Mouse (Mus musculus) heart, adult 11 months (tissue): ENCODE results near the gene Esyt1.
A peak's percentile ranks its signal among the peaks of the same experiment; 100 is the strongest.

Source experiments
- DNase-seq: peaks from one replicate; pipeline ENCODE4 v3.0.0; 2022

The Esyt1 gene

DNA sequence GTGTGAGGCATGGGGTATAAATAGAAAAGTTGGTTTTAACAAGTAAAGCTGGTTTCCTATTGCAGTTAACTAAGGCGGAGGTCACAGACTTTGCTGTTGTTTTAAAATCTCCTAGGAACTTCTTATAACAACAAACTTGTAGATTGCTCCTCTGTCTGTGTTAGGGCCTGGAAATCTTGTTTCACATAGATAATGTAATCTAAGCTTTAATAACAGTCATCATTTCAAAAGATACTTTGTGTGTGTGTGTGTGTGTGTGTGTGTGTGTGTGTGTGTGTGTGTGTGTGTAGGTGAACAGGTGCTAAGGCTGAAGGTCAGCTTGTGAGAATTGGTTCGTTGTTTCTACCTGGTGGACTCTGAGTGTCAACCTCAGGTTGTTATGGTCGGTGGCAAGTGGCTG, 21.7 kb downstream of the Esyt1 start:
- no peak for DNase-seq

DNA sequence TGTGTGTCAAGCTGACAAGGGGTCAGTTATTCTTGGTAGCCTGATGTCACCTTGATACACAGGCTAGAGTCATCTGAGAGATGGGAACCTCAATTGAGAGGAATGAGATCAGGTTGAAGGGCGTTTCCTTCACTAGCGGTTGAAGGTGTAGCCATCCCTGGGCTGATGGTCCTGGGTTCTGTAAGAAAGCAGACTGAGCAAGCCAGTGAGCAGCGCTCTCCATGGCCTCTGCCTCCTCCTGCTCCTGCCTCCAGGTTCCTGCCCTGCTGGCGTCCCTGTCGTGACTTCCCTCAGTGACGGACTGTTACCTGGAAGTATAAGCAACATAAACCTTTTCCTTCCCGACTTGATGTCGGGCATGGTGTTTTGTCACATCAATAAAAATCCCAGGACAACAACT, 22.1 kb downstream of the Esyt1 start:
- DNase-seq: peak; percentile 90

DNA sequence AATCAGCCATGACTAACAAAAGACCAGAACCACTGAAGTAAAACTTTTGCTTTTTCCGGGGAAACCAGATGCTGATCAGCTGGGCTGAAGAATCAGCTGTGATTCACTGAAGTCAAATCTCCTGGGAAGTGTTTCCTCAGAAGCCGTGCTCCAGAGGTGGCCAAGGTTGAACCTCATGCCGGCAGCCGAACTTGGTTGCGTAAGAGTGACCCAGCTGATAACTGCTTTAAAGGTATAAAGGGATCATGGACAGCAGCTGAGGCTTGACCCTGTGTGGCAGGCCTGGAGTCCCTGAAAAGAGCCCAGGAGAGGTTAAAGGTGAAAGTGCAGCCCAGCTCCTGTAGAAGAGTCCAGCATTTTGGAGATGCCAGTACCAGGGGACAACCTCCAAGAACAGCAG, 23.3 kb downstream of the Esyt1 start:
- peak; percentile 97 for DNase-seq

DNA sequence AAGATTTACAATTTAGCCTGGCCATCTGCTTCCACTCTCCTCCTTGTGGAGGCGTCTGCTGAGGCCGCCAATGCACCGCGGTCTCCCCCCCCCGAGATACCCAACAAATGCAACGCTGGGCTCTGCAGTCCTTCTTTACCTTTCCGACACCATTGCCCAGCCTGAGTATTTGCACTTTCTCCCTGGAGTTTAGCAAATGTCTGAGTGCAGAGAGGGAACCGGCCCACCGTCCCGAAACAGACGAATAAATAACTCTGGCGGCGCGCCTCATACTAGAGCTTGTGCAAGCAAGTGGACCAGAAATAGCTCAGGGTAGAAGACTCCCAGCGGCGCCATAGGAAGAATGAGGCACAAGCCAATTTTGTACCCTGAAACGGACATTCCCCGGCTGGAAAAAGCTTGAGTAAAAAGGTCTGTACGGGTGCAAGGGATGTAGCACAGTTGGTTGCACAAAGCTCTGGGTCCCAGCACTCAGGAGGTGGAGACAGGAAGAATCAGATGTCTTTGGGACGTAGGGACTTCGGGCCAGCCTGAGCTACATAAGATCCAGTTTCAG, 26.5 kb downstream of the Esyt1 start:
- peak; percentile 98 for DNase-seq

DNA sequence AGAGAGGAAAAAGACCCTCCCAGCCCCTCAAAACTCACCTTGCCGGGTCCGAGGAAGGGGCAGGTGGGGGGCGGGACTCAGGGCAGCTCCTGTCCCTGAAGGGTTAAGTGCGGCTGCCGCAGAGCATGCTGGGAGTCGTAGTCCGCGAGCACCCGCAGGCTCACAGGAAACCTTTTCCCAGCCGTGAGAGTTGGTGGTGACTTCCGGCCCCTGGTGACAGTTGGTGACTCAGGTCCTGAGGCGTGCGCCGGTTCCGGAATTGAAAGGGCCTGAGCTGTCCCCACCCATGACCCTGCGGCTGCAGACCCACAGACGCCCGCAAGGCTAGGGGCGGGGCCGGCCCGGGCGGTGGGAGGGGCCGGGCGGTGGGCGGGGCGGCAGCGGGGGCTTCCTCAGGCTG, 27.1 kb downstream of the Esyt1 start, which contains the start of gene Myl6b:
TSS of gene Myl6b (minus strand) at position 96 of the 400 bp plus-strand sequence.
- peak; percentile 100 for DNase-seq

DNA sequence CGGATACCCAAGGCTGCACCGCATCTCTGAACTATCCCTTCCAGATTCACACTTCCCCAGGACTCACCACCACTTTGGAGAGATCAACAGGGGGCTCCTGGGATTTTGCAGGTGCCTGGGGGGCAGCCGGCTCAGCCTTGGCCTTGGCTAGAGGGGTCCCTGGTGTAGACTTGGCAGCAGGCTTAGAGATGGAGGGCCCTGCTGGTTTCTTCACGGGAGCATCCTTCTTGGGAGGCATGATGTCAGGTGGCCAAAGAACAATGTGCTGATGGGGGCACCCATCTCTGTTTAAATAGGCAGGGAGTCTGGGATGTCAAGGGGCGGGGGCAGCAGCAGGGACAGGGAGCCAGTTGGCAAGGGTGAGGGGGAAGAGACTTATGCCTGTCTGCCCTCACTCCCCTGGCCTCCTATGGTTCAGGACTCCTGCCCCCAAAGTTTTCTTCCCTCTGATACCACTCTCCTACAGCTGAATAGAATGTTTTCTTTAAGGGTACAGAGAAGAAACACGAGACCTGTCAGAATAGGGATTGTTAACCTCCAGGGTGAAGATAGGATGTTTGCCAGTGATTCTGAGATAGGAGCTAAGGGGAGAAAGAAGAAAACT, 28.4 kb downstream of the Esyt1 start:
- DNase-seq: peak; percentile 95

DNA sequence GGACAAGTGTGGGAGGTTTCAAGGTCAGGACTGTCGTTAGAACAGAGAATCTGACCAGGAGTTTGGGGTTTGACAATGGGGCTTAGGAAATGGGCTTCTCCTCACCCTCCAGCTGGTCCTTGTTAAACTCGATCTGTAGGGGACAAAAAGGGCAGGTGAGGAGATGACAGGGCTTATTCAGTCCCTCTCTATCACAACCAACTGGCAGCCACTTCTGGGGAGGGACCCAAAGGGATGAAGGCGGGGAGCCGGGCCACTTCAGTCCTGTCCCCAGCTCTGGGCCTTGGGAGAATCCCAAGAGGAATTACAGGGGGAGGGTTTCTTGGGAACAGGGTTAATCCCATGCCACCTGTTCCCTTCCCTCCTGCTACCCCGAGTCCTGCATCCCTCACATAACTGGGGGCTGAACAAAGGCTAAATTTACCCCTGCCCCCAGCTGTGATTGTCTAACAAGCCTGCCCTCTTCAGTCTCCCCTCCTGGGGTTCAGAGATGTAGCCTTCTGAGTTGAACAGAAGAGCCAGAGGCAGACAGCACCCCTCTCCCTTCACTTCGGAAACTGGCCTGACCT, 29.1 kb downstream of the Esyt1 start:
- peak; percentile 92 for DNase-seq

DNA sequence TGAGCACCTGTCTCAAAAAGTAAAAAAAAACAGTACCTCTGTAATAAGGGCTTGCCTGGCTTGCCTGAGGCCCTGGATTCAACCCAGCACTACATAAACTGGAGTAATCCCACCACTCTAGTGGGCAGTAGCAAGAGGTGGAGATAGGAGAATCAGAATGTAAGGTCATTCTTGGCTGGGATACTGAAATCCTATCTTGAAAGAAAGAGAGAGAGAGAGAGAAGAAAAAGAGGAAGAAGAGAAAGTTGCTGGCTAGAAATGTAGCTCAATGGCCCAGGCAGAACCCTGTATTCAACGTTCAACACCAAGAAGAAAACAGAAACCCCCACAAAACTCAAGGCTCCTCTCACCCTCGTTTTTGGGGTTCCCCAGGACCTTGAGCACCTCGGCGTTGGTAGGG, 29.8 kb downstream of the Esyt1 start:
- DNase-seq: no peak

DNA sequence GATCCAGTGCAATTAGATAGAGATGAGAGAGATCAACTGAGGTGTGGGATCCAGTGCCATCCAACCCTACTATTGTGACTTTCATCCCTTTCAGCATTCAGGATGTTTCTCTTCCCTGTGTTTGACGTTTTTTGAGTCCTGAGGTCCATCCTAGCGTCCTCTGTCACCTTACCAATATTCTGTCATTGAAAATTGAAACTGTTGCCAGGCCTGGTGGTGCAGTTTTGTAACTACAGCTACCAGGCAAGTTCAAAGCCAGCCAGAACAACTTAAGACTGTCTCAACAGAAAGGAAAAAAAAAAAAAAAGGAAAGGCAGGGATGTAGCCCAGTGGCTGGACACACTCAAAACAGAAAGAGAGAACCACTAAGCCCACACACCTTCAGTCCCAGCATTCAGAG, 30.4 kb downstream of the Esyt1 start:
- DNase-seq: no peak

DNA sequence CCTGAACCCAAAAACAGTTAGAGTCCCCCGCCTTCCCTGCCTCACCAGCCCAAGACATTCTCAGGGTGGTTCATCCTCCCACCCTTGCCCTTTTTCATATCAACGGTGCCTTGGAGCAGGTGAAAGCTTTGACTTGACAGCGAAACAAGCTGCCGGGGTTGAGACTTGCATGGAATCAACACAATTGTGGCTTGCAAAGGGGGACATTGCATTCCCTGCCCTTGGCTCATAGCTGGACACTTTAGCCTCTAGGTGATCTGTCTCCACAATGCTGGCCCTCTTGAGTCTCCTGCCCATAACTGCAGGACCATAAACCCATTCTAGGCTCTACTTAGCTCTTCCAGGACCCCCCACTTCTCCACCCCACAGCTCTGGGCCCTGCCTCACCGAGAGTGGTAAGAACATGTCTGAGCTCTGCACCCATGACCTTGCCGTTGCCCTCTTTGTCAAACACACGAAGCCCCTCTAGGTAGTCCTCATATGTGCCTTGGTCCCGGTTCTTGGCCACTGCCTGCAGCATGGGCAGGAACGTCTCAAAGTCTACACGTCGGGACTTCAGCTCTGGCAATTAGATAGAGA, 30.9 kb downstream of the Esyt1 start:
- DNase-seq: peak; percentile 95

DNA sequence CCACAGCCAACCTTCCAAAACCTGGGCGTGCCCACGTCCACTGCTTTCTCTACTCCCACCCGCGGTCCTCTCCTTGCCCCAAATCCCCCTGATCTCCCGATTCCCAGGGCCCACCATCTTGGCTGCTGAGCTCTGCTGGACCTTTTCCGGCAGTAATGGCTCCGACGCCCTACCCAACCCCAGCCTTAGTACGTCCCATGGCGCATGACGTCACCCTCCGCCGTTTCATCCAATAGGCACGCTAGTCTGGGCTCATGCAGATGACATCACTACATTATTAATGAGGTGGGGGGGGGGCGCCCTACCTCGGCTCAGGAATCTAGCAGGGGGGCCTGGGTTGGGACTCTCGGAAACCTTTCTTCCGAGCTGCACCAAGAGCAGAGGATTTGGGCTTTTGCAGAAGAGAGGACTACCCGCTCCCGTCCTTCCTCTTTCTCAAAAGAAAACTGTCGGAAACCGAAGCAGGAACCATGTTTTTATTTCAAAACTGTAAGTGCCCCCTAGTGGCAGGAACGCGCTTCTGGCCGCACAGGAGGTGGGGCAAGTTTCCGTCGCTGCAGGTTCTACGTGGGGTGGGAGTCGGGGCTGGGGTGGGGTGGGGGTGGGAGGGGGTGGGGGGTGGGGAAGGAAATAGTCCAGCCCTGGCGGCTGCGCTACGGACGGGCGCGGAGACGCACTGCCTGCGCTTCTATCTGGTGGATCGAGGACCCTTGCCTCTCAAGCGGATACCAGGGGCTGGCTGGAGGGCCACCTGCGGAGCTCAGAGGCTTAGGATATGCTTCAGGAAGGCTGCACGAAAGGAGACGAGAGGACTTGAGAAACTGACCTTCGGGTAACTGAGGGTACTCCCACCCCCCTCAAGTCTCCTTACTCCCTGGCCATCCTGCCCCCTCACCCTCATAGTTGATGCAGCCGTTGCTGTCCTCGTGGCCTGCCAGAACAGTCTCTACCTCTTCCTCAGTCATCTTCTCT, 31.7 kb downstream of the Esyt1 start, which contains the start of gene Myl6:
TSS of gene Myl6 (minus strand) at position 451 of the 972 bp plus-strand sequence.
- peak; percentile 100 for DNase-seq

DNA sequence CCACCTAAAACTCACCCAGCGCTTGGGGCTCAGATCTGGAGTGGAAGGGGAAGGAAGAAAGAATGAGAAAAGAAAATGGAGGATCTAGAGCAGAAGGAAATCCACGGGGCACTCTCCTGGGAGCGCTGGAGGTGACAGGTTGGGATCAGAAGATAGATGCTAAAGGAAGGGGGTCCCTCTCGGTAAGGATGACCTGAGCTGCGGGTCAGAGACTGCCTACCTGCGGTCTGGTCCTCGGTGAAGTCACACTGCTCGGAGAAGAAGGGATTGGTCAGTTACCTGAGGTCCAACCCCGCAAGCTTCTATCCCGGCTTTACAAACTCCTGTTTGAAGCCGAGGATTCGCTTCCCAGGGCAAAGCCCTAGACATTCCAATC, 32.4 kb downstream of the Esyt1 start:
- DNase-seq: no peak

DNA sequence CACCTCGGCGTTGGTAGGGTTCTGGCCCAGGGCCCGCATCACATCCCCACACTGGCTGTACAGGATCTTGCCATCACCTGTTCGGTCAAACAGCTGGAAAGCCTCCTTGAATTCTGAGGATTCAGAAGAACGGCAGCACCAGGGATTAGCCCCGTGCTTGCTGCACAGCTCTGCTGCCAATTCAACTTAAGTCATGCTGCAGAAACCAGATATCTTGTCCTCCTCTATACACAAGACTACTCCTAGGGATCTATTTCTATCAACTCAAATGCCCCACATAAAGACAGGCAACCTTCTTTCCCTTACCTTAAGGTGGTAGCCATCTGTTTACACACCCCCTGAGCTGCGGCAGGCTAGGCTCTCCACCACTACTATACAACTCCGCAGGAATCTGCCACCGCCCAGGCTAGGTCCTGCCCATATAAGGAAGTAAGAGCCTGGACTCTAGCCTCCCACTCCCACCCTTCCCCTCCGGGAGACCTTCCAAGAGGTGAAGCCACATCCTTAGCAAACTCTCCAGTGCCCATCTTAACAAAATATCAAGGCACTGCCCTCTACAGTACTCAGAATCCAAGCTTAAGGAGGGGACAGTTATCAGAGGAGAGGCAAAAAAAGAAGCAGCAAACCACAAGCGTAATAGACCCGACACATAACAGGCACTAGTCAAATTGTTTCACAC, 32.9 kb downstream of the Esyt1 start:
- DNase-seq: peak; percentile 99

DNA sequence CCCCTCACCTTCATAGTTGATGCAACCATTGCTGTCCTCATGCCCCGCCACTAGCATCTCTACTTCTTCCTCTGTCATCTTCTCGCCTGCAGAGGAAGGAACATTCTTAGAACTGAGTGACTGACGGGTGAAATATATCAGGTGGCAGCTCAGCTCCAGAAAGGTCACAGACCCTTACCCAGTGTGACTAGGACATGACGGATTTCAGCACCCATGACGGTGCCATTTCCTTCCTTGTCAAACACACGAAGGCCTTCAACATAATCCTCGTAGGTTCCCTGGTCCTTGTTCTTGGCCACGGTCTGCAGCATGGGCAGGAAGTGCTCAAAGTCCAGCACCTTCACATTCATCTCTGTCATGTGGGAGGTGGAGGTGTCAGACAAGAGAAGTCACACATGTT, 33.6 kb downstream of the Esyt1 start:
- DNase-seq: peak; percentile 91

DNA sequence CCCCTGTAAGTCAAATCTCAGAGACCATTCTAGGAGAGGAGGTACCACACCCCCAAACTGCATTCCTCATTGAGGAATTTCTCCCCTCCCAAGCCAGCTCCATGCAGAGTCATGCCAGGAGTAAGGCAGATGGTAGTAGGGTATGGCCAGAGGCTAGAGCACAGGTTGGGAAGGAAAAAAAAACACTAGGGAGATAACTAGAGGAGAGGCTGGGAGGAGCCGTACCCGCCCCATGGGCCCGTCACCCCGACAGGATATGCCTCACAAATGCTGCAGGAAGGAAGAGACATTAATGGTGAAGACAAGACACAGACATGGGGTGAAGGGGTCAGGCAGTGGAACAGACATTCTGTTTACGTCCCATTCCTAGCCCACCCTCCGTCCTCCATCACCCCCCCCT, 34.2 kb downstream of the Esyt1 start:
- peak; percentile 97 for DNase-seq

DNA sequence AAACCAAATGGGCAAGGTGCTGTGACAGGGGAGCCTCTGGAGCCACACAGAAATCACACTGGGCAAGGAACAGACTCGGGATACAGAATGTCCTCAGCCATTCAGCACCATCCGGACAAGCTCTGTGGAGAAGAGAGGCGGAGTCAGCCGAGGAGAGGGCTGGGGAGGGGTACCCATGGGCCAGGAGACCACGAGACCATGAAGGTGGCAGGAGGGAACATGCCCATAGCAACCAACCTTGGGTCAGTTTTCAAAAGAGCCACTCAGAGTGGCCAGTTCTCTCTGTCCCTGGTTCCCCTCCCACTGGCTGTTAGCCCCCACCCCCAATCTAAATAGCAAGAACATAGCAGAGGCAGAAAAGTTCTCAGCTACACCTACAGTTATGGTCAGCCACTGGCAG, 34.8 kb downstream of the Esyt1 start:
- DNase-seq: peak; percentile 93

DNA sequence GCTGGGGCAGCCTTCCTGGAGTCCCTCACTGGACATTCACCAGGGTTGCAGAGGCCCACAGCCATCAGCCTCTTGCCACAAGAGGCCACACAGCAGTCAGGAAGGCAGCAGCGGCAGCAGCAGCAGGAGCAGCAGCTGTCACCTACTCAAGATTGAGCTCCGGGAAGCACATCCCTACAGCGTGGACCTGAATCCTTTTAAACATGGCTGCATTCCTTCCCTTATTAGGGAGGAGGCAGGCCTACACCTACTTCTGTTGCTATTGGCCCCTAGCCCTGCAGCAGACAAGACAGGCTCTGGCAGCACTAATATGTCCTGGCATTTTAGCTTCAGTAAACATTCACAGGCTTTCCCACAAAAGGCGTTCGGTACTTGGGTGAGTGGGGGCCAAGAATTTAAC, 35.4 kb downstream of the Esyt1 start:
- DNase-seq: peak; percentile 96

DNA sequence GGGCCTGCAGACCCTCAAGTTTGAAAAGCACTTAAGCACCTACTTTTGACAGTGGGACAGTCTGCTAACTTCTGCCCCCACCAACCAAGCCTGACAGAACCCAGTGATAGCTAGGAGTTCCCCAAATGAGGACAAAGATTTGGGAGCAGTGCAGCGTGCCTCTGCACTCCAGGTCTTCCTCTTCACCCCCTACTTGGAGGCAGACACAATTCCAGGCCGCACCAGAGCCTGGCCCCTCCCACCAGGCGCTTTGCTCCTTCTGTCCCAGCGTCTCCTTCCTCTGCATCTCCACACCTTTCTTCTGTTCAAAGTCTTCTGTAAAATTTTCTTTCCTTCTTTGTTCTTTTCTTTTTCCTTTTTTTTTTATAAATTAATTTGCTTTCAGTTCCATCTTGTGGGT, 35.9 kb downstream of the Esyt1 start:
- no peak for DNase-seq

DNA sequence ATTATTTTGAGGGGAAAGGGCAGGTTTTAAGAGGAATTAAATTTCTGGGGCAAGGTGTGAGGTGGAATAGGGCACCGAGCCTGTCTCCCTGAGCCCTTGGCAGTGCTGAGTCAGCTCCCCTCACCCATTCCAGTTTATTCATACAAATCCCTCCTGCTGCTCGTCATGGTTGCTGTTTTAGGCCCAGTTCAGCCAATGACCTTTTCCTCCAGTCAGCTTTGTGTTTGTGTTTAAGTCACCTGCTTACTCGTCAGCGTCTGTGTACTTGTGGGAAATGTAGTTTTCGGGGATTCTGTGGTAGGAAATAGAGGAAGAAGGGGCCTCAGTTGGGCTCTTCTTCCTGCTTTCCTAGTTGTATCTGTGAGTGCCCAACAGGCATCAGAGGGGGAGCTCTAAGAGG, 36.3 kb downstream of the Esyt1 start:
- DNase-seq: peak; percentile 91

DNA sequence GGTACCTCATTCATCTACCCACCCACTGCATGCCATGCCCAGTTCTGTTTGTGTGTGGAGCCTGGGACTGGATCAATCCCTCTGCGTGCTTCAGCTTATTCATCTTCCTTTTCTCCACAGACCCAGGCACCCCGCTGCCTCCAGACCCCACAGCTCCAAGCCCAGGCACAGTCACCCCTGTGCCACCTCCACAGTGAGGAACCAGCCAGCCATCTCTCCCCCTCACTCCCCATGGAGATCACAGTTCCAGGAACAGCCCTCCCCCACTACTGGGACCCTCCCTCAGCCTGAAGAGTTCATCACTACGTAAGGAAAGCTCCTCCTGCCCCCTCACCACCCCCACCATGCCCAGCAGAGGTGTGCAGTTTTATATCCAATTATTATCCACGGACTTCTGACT, 36.9 kb downstream of the Esyt1 start:
- peak; percentile 94 for DNase-seq

DNA sequence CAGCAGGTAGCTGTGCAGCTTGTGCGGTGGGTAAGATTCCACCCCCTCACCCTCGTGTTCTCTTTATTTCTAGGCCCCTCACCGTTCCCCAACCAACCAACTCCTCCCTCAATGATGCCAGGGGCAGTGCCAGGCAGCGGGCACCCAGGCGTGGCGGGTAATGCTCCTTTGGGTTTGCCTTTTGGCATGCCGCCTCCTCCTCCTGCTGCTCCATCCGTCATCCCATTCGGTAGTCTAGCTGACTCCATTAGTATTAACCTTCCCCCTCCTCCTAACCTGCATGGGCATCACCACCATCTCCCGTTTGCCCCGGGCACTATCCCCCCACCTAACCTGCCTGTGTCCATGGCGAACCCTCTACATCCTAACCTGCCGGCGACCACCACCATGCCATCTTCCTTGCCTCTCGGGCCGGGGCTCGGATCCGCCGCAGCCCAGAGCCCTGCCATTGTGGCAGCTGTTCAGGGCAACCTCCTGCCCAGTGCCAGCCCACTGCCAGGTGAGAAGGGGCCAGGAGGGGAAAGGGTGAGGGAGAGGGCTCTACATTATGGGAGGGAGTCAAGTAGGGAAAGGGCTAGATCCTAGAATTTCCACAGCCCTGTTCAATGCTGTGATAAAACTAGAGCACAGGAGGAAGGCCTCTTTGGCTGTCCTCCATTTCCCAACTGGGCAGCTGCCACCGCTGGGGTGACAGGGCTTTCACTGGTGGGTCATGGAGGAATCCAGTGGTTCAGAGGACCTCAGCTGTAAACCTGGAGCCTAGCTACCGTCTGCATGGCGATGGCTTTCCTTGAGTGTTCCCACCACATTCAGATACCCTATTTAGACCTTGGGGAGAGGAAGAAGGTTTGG, 37.6 kb downstream of the Esyt1 start:
- peak; percentile 93 for DNase-seq

DNA sequence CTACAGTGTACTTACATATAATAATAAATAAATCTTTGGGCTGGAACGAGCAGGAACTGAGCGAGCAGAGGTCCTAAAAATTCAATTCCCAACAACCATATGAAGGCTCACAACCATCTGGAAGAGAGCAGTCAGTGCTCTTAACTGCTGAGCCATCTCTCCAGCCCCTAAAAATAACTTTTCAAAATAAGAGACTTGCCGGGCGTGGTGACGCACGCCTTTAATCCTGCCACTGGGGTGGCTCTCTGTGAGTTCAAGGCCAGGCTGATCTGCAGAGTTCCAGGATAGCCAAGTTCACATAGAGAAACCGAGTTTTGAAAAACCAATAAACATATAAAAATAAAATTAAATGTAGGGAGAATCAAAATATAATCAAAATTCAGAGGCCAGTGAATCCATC, 39.3 kb downstream of the Esyt1 start:
- no peak for DNase-seq
